ENCODE assay signal across 8 mouse cellular contexts in the genomic region with DNA sequence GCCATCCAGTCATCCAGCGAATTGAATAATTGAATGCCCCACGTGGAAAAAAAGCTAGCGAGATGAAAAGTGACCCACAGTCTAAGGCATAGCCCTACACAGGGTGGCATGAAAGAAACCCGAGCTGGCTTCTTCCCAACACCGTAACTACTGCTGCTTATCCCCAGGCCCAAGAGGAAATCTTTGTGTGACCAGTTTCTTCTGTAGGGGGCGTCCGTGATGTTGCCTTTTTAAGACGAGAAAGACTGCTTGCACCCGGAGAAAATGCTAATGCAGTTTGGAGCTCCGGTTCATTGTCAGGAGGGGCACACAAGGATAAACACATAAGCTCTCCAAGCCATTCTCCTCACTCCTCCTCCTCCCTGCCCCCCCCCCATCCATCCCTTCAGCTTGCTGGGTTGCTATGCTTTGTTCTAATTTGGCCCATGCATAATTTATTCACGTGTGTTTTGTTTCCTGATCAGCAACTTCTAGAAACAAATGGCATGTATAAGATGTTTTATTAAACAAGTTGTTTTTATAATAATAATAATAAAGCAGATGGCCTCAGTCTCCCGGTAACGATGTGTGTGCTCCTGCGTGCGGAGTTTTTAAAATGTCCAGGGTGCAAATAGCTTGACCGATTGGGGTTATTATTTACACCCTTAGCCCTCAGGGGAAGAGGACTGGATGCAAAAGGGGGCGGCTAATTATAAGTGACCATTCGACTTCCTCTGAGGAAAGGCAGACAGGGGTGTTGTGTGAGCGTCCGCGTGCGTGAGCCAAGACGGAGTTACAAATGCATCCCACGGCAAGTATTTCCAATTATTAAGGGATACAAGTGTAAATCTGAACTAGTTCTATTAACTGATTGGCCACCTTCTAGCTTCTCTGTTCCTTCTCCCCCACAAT. TPM values are rescaled to one million over a fixed set of nuclear protein-coding genes. Genes with fewer than 3 reads are reported as not detected.
A peak's percentile ranks its signal among the peaks of the same experiment; 100 is the strongest.
DNase-seq lines count a peak whose midpoint lies in the region; ATAC-seq lines count a peak whose summit lies in the region.

No protein-coding gene starts in this region.

- intact Hi-C loops in heart, postnatal 14 days (cut with DNase I) = loop anchor here (5.0 kb wide), 2 partner anchors 73 to 273 kb away; no protein-coding TSS in a partner anchor

- peak overlapping the region; percentile 83 for H3K9ac ChIP-seq in midbrain, embryonic 13.5 days (replicated peaks)

- peak; percentile 89 for DNase-seq in heart, adult 11 months
- no peak for DNase-seq in heart, postnatal 14 days
- DNase-seq in thymus, postnatal 25 days = peak; percentile 11
- no peak for DNase-seq in thymus, postnatal 0 days (ENCODE audit: low spot score)
- DNase-seq in hindbrain, embryonic 10.5 days (ENCODE audit: low spot score) = peak; percentile 50
- DNase-seq in urinary bladder, postnatal 25 days (ENCODE audit: low spot score) = no peak

- H3K4me3 ChIP-seq in hindbrain, embryonic 10.5 days = peak overlapping the region; percentile 75
- H3K4me3 ChIP-seq in midbrain, embryonic 13.5 days (replicated peaks) = peak overlapping the region; percentile 82

- H3K9me3 ChIP-seq in hindbrain, embryonic 10.5 days = no peaks in the 10 kb centered on the region
- no peaks in the 10 kb centered on the region for H3K9me3 ChIP-seq in midbrain, embryonic 13.5 days

- H3K4me1 ChIP-seq in hindbrain, embryonic 10.5 days (replicated peaks) = peaks cover 39% of the 10 kb centered on the region
- H3K4me1 ChIP-seq in midbrain, embryonic 13.5 days (replicated peaks) = peaks cover 30% of the 10 kb centered on the region

- peak overlapping the region; percentile 84 for H3K4me2 ChIP-seq in midbrain, embryonic 13.5 days (replicated peaks)

- WGBS in hindbrain, embryonic 10.5 days = under 1% methylated on average over 24 of the region's 24 CpGs
- under 1% methylated on average over 24 of the region's 24 CpGs for WGBS in midbrain, embryonic 13.5 days

- H3K27ac ChIP-seq in hindbrain, embryonic 10.5 days = peak overlapping the region; percentile 2; the same call in 1 of the 2 replicates
- H3K27ac ChIP-seq in midbrain, embryonic 13.5 days = peak overlapping the region; percentile 94

- H3K36me3 ChIP-seq in hindbrain, embryonic 10.5 days = no peaks in the 10 kb centered on the region
- no peaks in the 10 kb centered on the region for H3K36me3 ChIP-seq in midbrain, embryonic 13.5 days

- 0 out of 2 replicates have a peak, but pooled peaks have one; percentile 54 for ATAC-seq in midbrain, embryonic 13.5 days
- ATAC-seq in megakaryocyte-erythroid progenitor cell, adult 5-6 weeks (replicated peaks; ENCODE audit: low FRiP score, low TSS enrichment, poor library complexity, severe bottlenecking) = no peak

- peaks cover 58% of the 10 kb centered on the region for H3K27me3 ChIP-seq in hindbrain, embryonic 10.5 days (ENCODE audit: insufficient read depth, poor library complexity, severe bottlenecking)
- H3K27me3 ChIP-seq in midbrain, embryonic 13.5 days = 0 out of 2 replicates have a peak, but pooled peaks cover 4% of the 10 kb centered on the region

RNA-seq across cellular contexts. Expression of a gene that starts 2.4 kb away (rescaled TPM):
- total RNA-seq in heart, postnatal 14 days (2021) = 10 to 100 TPM; 20.7 to 26.0 TPM
- 0.78 and 1.1 TPM in 2 replicates for polyA plus RNA-seq in thymus, postnatal 0 days (2015; fragmentation: Nextera tagmentation; extraction: Ambion mirVana)
- polyA plus RNA-seq in hindbrain, embryonic 10.5 days (2016; fragmentation: Nextera tagmentation; extraction: Ambion mirVana) = 5.3 and 10.5 TPM in 2 replicates
- 25.2 and 26.9 TPM in 2 replicates for polyA plus RNA-seq in midbrain, embryonic 13.5 days (2015; fragmentation: Nextera tagmentation; extraction: Ambion mirVana)
- total RNA-seq in megakaryocyte-erythroid progenitor cell, adult 5-6 weeks (2014; fragmentation: Nextera tagmentation) = 4.9 and 17.9 TPM in 2 replicates
- 26.6 and 35.6 TPM in 2 replicates for total RNA-seq in megakaryocyte-erythroid progenitor cell, adult 5-6 weeks (2017)

RNA-seq across cellular contexts. Expression of a gene that starts 35.2 kb away (rescaled TPM):
- 10 to 100 TPM; 15.7 to 18.3 TPM for total RNA-seq in heart, postnatal 14 days (2021)
- 25.0 and 26.2 TPM in 2 replicates for polyA plus RNA-seq in thymus, postnatal 0 days (2015; fragmentation: Nextera tagmentation; extraction: Ambion mirVana)
- 24.8 and 25.7 TPM in 2 replicates for polyA plus RNA-seq in hindbrain, embryonic 10.5 days (2016; fragmentation: Nextera tagmentation; extraction: Ambion mirVana)
- polyA plus RNA-seq in midbrain, embryonic 13.5 days (2015; fragmentation: Nextera tagmentation; extraction: Ambion mirVana) = 38.0 and 39.0 TPM in 2 replicates
- 31.4 and 49.2 TPM in 2 replicates for total RNA-seq in megakaryocyte-erythroid progenitor cell, adult 5-6 weeks (2014; fragmentation: Nextera tagmentation)
- 29.8 and 38.6 TPM in 2 replicates for total RNA-seq in megakaryocyte-erythroid progenitor cell, adult 5-6 weeks (2017)

Comparison
In these comparisons a context has a peak if more than half of its experiments do, and no peak if none do; other contexts are left out.
1. DNase-seq: peak in heart, adult 11 months (single experiment), thymus, postnatal 25 days (single experiment) and hindbrain, embryonic 10.5 days (single experiment); none in heart, postnatal 14 days (0 of 2), thymus, postnatal 0 days (single experiment) and urinary bladder, postnatal 25 days (single experiment).